Mouse (Mus musculus): ENCODE results near the gene Fam3c. TPM values are rescaled to one million over a fixed set of nuclear protein-coding genes. Genes with fewer than 3 reads are reported as not detected.

Gene Fam3c
- polyA plus RNA-seq, 1 experiment from 2014 or later, result 47.0 TPM

DNA sequence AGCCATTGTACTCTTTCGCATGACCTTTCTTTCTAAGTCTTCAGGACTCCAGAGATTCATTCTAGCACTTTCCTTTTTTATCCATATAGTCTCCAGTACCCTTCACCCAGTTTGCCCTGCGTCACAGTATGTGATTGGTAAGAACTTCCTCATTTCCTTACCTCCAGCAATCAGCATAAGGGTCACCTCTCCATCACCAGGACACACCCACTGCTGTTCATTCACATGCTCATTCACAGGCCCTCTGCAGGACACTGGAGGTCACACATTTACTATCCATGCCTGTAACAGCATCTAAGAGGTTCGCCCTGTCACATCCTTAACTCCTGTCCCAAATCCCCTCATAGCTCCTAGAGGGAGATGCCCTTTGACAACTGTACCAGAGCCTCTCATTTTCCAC lies 7.5 kb upstream of the Fam3c start:
- Histone ChIP-seq H3K4me3 (ENCODE audit: low read depth, low read length) (no peak overlapping the region), H3K27ac (replicated peaks; ENCODE audit: low read depth, low read length) (no peak overlapping the region), H3K9me3 (replicated peaks; ENCODE audit: control insufficient read depth, low read length) (no peaks in the 10 kb centered on the region), H3K4me2 (ENCODE audit: low read depth, low read length) (no peak overlapping the region), H3K36me3 (replicated peaks; ENCODE audit: control insufficient read depth, insufficient read depth, low read depth, low read length) (no peaks in the 10 kb centered on the region), H3K4me1 (ENCODE audit: control insufficient read depth, insufficient read depth, low read length) (no peaks in the 10 kb centered on the region), H3K9ac (replicated peaks; ENCODE audit: low read length) (no peak overlapping the region), H3K27me3 (ENCODE audit: control insufficient read depth, insufficient read depth, low read length) (no peaks in the 10 kb centered on the region)
- WGBS, result 84% methylated on average over 3 of the region's 3 CpGs
- DNase-seq (ENCODE audit: low spot score) (no peak), ATAC-seq (replicated peaks; ENCODE audit: insufficient number of reproducible peaks, low FRiP score, low TSS enrichment, low read depth) (no peak)

GRCm38 (mm10) chr6:22361941-22362340 lies 5.9 kb upstream of the Fam3c start:
- ATAC-seq (replicated peaks; ENCODE audit: insufficient number of reproducible peaks, low FRiP score, low TSS enrichment, low read depth), result no peak; the same call in 1 of the 2 replicates
- DNase-seq (ENCODE audit: low spot score), result peak; percentile 54
- H3K4me2 ChIP-seq (ENCODE audit: low read depth, low read length), result no peak overlapping the region
- H3K9me3 ChIP-seq (replicated peaks; ENCODE audit: control insufficient read depth, low read length), result no peaks in the 10 kb centered on the region
- no peaks in the 10 kb centered on the region for H3K4me1 ChIP-seq (ENCODE audit: control insufficient read depth, insufficient read depth, low read length)
- no peaks in the 10 kb centered on the region for H3K27me3 ChIP-seq (ENCODE audit: control insufficient read depth, insufficient read depth, low read length)
- H3K27ac ChIP-seq (replicated peaks; ENCODE audit: low read depth, low read length), result no peak overlapping the region
- 39% methylated on average over 3 of the region's 3 CpGs for WGBS
- no peak overlapping the region for H3K4me3 ChIP-seq (ENCODE audit: low read depth, low read length)
- H3K36me3 ChIP-seq (replicated peaks; ENCODE audit: control insufficient read depth, insufficient read depth, low read depth, low read length), result no peaks in the 10 kb centered on the region
- H3K9ac ChIP-seq (replicated peaks; ENCODE audit: low read length), result no peak overlapping the region

DNA sequence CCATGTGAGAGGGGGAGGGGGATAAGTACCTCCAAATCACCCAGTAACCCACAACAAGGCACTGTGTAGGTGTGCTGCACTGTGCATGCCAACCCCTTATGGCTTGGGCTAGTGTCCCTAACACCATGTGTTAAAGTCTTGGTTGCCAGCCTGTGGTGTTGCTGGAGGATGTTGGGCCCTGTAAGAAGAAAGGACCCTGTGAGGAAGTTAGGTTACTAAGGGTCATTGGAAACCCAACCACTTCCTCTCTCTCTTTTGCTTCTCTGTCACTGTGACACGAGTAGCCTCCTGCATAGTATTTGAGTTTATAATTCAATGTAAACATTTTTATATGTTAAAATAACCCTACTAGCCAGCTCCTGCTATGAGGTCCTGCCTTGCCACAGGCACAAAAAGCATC lies 3.0 kb upstream of the Fam3c start:
- WGBS, result 37% methylated on average over 1 of the region's 1 CpGs
- no peaks in the 10 kb centered on the region for H3K36me3 ChIP-seq (replicated peaks; ENCODE audit: control insufficient read depth, insufficient read depth, low read depth, low read length)
- DNase-seq (ENCODE audit: low spot score) (no peak), ATAC-seq (replicated peaks; ENCODE audit: insufficient number of reproducible peaks, low FRiP score, low TSS enrichment, low read depth) (no peak)
- H3K4me2 ChIP-seq (ENCODE audit: low read depth, low read length), result no peak overlapping the region
- no peaks in the 10 kb centered on the region for H3K9me3 ChIP-seq (replicated peaks; ENCODE audit: control insufficient read depth, low read length)
- H3K4me1 ChIP-seq (ENCODE audit: control insufficient read depth, insufficient read depth, low read length), result no peaks in the 10 kb centered on the region
- no peaks in the 10 kb centered on the region for H3K27me3 ChIP-seq (ENCODE audit: control insufficient read depth, insufficient read depth, low read length)
- no peak overlapping the region for H3K27ac ChIP-seq (replicated peaks; ENCODE audit: low read depth, low read length)
- H3K4me3 ChIP-seq (ENCODE audit: low read depth, low read length), result no peak overlapping the region
- no peak overlapping the region for H3K9ac ChIP-seq (replicated peaks; ENCODE audit: low read length)

DNA sequence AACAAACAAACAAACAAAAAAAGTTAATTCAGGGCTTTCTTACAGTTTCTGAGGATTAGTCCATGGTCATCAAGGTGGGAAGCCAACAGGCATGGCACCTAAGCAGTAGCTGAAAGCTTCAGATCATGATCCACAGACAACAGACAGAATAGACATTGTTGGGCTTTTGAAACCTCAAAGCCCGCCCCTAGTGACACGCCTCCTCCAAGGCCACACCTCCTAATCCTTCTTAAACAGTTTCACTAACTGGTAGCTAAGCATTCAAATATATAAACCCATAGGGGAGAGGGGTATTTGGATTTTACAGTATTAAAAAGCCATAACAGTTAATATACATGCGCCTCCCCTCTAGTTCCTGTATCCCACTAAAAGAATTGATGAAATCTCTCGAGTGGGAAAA lies 1.3 kb upstream of the Fam3c start:
- no peak overlapping the region for H3K4me2 ChIP-seq (ENCODE audit: low read depth, low read length)
- no peak for ATAC-seq (replicated peaks; ENCODE audit: insufficient number of reproducible peaks, low FRiP score, low TSS enrichment, low read depth)
- H3K9ac ChIP-seq (replicated peaks; ENCODE audit: low read length), result no peak overlapping the region
- no peaks in the 10 kb centered on the region for H3K27me3 ChIP-seq (ENCODE audit: control insufficient read depth, insufficient read depth, low read length)
- H3K4me3 ChIP-seq (ENCODE audit: low read depth, low read length), result no peak overlapping the region
- no peaks in the 10 kb centered on the region for H3K4me1 ChIP-seq (ENCODE audit: control insufficient read depth, insufficient read depth, low read length)
- H3K27ac ChIP-seq (replicated peaks; ENCODE audit: low read depth, low read length), result no peak overlapping the region
- no peak for DNase-seq (ENCODE audit: low spot score)
- WGBS, result 96% methylated on average over 4 of the region's 4 CpGs
- H3K36me3 ChIP-seq (replicated peaks; ENCODE audit: control insufficient read depth, insufficient read depth, low read depth, low read length), result no peaks in the 10 kb centered on the region
- no peaks in the 10 kb centered on the region for H3K9me3 ChIP-seq (replicated peaks; ENCODE audit: control insufficient read depth, low read length)

GRCm38 (mm10) chr6:22355396-22356085 lies 502 bp downstream of the Fam3c start:
- H3K9me3 ChIP-seq (replicated peaks; ENCODE audit: control insufficient read depth, low read length), result no peaks in the 10 kb centered on the region
- H3K36me3 ChIP-seq (replicated peaks; ENCODE audit: control insufficient read depth, insufficient read depth, low read depth, low read length), result no peaks in the 10 kb centered on the region
- ATAC-seq (replicated peaks; ENCODE audit: insufficient number of reproducible peaks, low FRiP score, low TSS enrichment, low read depth) (peak; percentile 83), DNase-seq (ENCODE audit: low spot score) (peak; percentile 43)
- H3K4me1 ChIP-seq (ENCODE audit: control insufficient read depth, insufficient read depth, low read length), result no peaks in the 10 kb centered on the region
- H3K27ac ChIP-seq (replicated peaks; ENCODE audit: low read depth, low read length), result peak overlapping the region; percentile 72
- H3K27me3 ChIP-seq (ENCODE audit: control insufficient read depth, insufficient read depth, low read length), result no peaks in the 10 kb centered on the region
- peak overlapping the region; percentile 56 for H3K4me2 ChIP-seq (ENCODE audit: low read depth, low read length)
- peak overlapping the region; percentile 91 for H3K9ac ChIP-seq (replicated peaks; ENCODE audit: low read length)
- 1% methylated on average over 56 of the region's 62 CpGs for WGBS
- H3K4me3 ChIP-seq (ENCODE audit: low read depth, low read length), result peak overlapping the region; percentile 80

DNA sequence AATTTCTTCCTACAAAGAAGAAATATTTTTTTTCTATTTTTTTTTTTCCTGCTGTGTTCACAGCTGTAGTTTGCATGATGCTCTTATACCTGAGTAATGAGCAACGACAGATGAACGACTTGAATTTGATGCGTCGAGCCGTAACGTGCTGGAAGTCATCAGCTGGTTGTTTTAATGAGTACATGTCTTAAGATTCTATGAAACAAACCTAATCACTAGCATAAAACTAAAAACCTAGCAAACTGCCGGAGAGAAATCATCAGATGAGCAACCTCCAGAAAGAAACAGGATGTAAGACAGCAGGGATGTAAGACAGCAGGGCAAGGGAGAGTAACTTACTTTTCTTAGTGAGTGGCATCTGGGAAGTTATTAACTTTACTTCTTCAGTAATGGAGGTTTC lies 1.4 kb downstream of the Fam3c start:
- Histone ChIP-seq H3K9me3 (replicated peaks; ENCODE audit: control insufficient read depth, low read length) (no peaks in the 10 kb centered on the region), H3K4me3 (ENCODE audit: low read depth, low read length) (no peak overlapping the region), H3K4me1 (ENCODE audit: control insufficient read depth, insufficient read depth, low read length) (no peaks in the 10 kb centered on the region), H3K9ac (replicated peaks; ENCODE audit: low read length) (no peak overlapping the region), H3K27ac (replicated peaks; ENCODE audit: low read depth, low read length) (no peak overlapping the region), H3K4me2 (ENCODE audit: low read depth, low read length) (peak overlapping the region; percentile 3; the same call in 1 of the 2 replicates), H3K36me3 (replicated peaks; ENCODE audit: control insufficient read depth, insufficient read depth, low read depth, low read length) (no peaks in the 10 kb centered on the region), H3K27me3 (ENCODE audit: control insufficient read depth, insufficient read depth, low read length) (no peaks in the 10 kb centered on the region)
- ATAC-seq (replicated peaks; ENCODE audit: insufficient number of reproducible peaks, low FRiP score, low TSS enrichment, low read depth), result no peak
- 67% methylated on average over 7 of the region's 7 CpGs for WGBS
- no peak for DNase-seq (ENCODE audit: low spot score)

DNA sequence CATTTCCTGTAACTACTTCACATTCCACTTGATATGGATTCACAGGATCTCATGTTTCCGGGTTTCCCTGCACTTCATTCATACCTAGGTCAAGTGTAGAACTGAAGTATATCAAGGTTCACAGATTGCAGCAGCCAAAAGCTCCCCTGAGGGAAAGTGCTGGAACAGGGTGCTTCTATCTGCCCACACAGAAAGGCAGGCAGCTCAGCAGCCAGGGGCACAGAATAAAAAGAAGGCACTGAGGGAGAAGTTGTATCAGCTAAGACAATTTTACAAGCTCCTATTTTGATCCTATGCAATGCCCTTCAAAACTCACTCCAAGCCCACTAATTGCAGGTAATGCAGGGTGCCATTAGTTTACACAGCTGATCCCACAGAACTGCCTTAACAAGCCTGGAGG lies 2.0 kb downstream of the Fam3c start:
- no peak overlapping the region for H3K27ac ChIP-seq (replicated peaks; ENCODE audit: low read depth, low read length)

GRCm38 (mm10) chr6:22351551-22351950 lies 4.5 kb downstream of the Fam3c start:
- H3K36me3 ChIP-seq (replicated peaks; ENCODE audit: control insufficient read depth, insufficient read depth, low read depth, low read length), result no peaks in the 10 kb centered on the region
- no peak overlapping the region for H3K4me2 ChIP-seq (ENCODE audit: low read depth, low read length)
- no peak overlapping the region for H3K9ac ChIP-seq (replicated peaks; ENCODE audit: low read length)
- no peaks in the 10 kb centered on the region for H3K9me3 ChIP-seq (replicated peaks; ENCODE audit: control insufficient read depth, low read length)
- no peak for ATAC-seq (replicated peaks; ENCODE audit: insufficient number of reproducible peaks, low FRiP score, low TSS enrichment, low read depth)
- WGBS, result 72% methylated on average over 9 of the region's 9 CpGs
- DNase-seq (ENCODE audit: low spot score), result no peak
- peaks cover 4% of the 10 kb centered on the region for H3K4me1 ChIP-seq (ENCODE audit: control insufficient read depth, insufficient read depth, low read length)
- H3K27ac ChIP-seq (replicated peaks; ENCODE audit: low read depth, low read length), result no peak overlapping the region
- H3K4me3 ChIP-seq (ENCODE audit: low read depth, low read length), result no peak overlapping the region
- no peaks in the 10 kb centered on the region for H3K27me3 ChIP-seq (ENCODE audit: control insufficient read depth, insufficient read depth, low read length)

More for the DNA sequence above, 2.0 kb downstream of the Fam3c start:
- Histone ChIP-seq H3K9me3 (replicated peaks; ENCODE audit: control insufficient read depth, low read length) (no peaks in the 10 kb centered on the region), H3K4me1 (ENCODE audit: control insufficient read depth, insufficient read depth, low read length) (no peaks in the 10 kb centered on the region), H3K36me3 (replicated peaks; ENCODE audit: control insufficient read depth, insufficient read depth, low read depth, low read length) (no peaks in the 10 kb centered on the region), H3K4me3 (ENCODE audit: low read depth, low read length) (no peak overlapping the region), H3K4me2 (ENCODE audit: low read depth, low read length) (no peak overlapping the region), H3K9ac (replicated peaks; ENCODE audit: low read length) (no peak overlapping the region), H3K27me3 (ENCODE audit: control insufficient read depth, insufficient read depth, low read length) (no peaks in the 10 kb centered on the region)
- 48% methylated on average over 1 of the region's 1 CpGs for WGBS
- no peak for ATAC-seq (replicated peaks; ENCODE audit: insufficient number of reproducible peaks, low FRiP score, low TSS enrichment, low read depth)
- DNase-seq (ENCODE audit: low spot score), result no peak
